Mouse (Mus musculus): Measurements from ENCODE around the gene Kri1. TPM values are rescaled to one million over a fixed set of nuclear protein-coding genes. Genes with fewer than 3 reads are reported as not detected.

Gene Kri1
- polyA plus RNA-seq, 1 experiment from 2014 or later: 16.8 TPM

DNA sequence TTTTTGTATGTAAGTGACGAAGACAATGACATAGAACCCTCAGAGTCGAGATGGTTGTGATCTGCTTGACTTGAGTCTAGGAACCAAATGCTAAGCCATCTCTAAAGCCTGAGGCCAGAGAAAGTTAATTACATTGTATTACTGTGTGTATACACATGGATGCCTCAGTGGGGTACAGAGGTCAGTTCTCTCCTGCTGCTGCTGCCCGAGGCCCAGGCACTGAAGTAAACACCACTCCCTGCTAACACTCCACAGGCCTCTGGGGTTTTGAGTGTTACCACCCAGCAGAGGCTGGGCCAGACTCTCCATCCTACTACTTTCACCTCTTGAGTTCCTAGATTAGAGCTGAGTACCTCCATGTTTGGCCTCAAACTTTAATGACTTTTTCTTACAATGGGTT, 3.8 kb downstream of the Kri1 start:
- Histone ChIP-seq H3K4me1 (ENCODE audit: control insufficient read depth, insufficient read depth, low read depth, low read length) (peaks cover 17% of the 10 kb centered on the region), H3K27me3 (replicated peaks; ENCODE audit: control insufficient read depth, insufficient read depth, low read length) (no peaks in the 10 kb centered on the region), H3K4me2 (ENCODE audit: low read length) (no peak overlapping the region), H3K36me3 (ENCODE audit: control insufficient read depth, insufficient read depth, low read length) (peaks cover 29% of the 10 kb centered on the region), H3K27ac (ENCODE audit: low read depth, low read length) (no peak overlapping the region), H3K9ac (ENCODE audit: low read depth, low read length) (no peak overlapping the region), H3K9me3 (ENCODE audit: control insufficient read depth, low read length) (no peaks in the 10 kb centered on the region), H3K4me3 (ENCODE audit: low read length) (no peak overlapping the region)
- WGBS: 86% methylated on average over 3 of the region's 3 CpGs
- no peak for ATAC-seq

GRCm38 (mm10) chr9:21283591-21283990, 4.2 kb downstream of the Kri1 start:
- Histone ChIP-seq H3K4me2 (ENCODE audit: low read length) (no peak overlapping the region), H3K9me3 (ENCODE audit: control insufficient read depth, low read length) (no peaks in the 10 kb centered on the region), H3K9ac (ENCODE audit: low read depth, low read length) (no peak overlapping the region), H3K27me3 (replicated peaks; ENCODE audit: control insufficient read depth, insufficient read depth, low read length) (no peaks in the 10 kb centered on the region), H3K4me1 (ENCODE audit: control insufficient read depth, insufficient read depth, low read depth, low read length) (peaks cover 14% of the 10 kb centered on the region), H3K36me3 (ENCODE audit: control insufficient read depth, insufficient read depth, low read length) (peaks cover 29% of the 10 kb centered on the region), H3K4me3 (ENCODE audit: low read length) (no peak overlapping the region), H3K27ac (ENCODE audit: low read depth, low read length) (no peak overlapping the region)
- 94% methylated on average over 5 of the region's 5 CpGs for WGBS
- no peak for ATAC-seq

DNA sequence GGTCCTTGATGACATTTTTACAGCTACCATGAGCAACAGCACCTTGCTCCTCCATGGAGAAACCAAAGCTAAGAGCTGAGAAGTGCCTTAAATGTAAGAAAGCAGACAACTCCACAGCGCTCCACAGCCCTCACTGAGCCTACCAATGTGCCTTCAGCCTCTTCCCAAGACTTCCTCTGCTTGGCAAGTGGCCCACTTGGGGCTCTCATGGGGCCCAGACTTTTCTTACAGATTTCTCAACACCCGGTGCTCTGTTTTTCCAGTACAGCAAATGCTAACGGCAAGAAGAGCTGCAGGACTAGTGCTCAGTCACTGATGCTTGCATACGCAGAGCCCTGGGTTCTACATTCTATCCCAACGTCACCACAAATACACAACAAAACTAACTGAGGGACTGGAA, 10.0 kb downstream of the Kri1 start:
- H3K4me1 ChIP-seq (ENCODE audit: control insufficient read depth, insufficient read depth, low read depth, low read length): no peaks in the 10 kb centered on the region
- H3K9ac ChIP-seq (ENCODE audit: low read depth, low read length): no peak overlapping the region
- no peak overlapping the region for H3K4me2 ChIP-seq (ENCODE audit: low read length)
- no peak overlapping the region for H3K27ac ChIP-seq (ENCODE audit: low read depth, low read length)
- WGBS: 93% methylated on average over 5 of the region's 5 CpGs
- H3K36me3 ChIP-seq (ENCODE audit: control insufficient read depth, insufficient read depth, low read length): peaks cover 47% of the 10 kb centered on the region
- no peaks in the 10 kb centered on the region for H3K27me3 ChIP-seq (replicated peaks; ENCODE audit: control insufficient read depth, insufficient read depth, low read length)
- no peaks in the 10 kb centered on the region for H3K9me3 ChIP-seq (ENCODE audit: control insufficient read depth, low read length)
- ATAC-seq: no peak
- no peak overlapping the region for H3K4me3 ChIP-seq (ENCODE audit: low read length)

GRCm38 (mm10) chr9:21276307-21276706, 11.5 kb downstream of the Kri1 start:
- Histone ChIP-seq H3K9me3 (ENCODE audit: control insufficient read depth, low read length) (no peaks in the 10 kb centered on the region), H3K4me3 (ENCODE audit: low read length) (no peak overlapping the region), H3K27ac (ENCODE audit: low read depth, low read length) (no peak overlapping the region), H3K27me3 (replicated peaks; ENCODE audit: control insufficient read depth, insufficient read depth, low read length) (no peaks in the 10 kb centered on the region), H3K9ac (ENCODE audit: low read depth, low read length) (no peak overlapping the region), H3K36me3 (ENCODE audit: control insufficient read depth, insufficient read depth, low read length) (peaks cover 53% of the 10 kb centered on the region), H3K4me2 (ENCODE audit: low read length) (no peak overlapping the region), H3K4me1 (ENCODE audit: control insufficient read depth, insufficient read depth, low read depth, low read length) (no peaks in the 10 kb centered on the region)
- ATAC-seq: no peak
- WGBS: 94% methylated on average over 8 of the region's 8 CpGs

GRCm38 (mm10) chr9:21275727-21276126, 12.0 kb downstream of the Kri1 start:
- no peaks in the 10 kb centered on the region for H3K4me1 ChIP-seq (ENCODE audit: control insufficient read depth, insufficient read depth, low read depth, low read length)
- no peak for ATAC-seq
- peaks cover 56% of the 10 kb centered on the region for H3K36me3 ChIP-seq (ENCODE audit: control insufficient read depth, insufficient read depth, low read length)
- H3K4me2 ChIP-seq (ENCODE audit: low read length): no peak overlapping the region
- 93% methylated on average over 12 of the region's 12 CpGs for WGBS
- no peak overlapping the region for H3K27ac ChIP-seq (ENCODE audit: low read depth, low read length)
- no peaks in the 10 kb centered on the region for H3K9me3 ChIP-seq (ENCODE audit: control insufficient read depth, low read length)
- H3K27me3 ChIP-seq (replicated peaks; ENCODE audit: control insufficient read depth, insufficient read depth, low read length): no peaks in the 10 kb centered on the region
- no peak overlapping the region for H3K4me3 ChIP-seq (ENCODE audit: low read length)
- no peak overlapping the region for H3K9ac ChIP-seq (ENCODE audit: low read depth, low read length)

DNA sequence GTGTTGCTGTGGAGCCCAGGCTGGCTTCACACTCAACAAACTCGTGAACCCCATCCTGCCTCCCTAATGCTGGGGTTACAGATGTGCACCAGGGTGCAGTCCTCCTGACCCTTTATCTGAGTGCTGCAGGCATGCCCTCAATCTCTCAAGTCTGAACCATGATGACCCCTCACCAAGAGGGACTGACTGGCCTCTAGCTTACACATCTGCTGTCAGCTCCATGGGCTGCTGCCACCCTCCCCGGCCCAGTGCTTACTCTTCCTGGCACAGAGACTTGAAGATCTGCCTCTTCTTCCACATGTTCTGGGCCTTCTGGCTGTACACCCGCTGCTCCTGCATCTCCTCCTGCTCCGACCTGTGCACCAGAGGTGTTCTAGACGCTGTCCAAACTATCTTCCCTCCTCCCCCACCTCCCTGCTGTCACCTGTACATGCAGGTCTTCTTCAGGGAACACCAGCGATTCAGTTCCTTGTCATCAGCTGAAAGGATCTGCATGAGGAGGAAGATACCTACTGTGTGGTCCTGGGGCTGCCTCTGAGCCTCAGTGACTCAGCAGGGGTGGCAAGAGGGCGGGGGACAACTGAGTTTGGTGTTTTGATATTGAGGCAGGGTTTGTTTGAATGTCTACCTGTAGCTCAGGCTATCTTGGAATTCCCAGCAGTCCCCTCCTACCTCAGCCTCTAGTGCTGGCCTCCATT, 12.6 kb downstream of the Kri1 start:
- ATAC-seq: no peak
- no peak overlapping the region for H3K4me2 ChIP-seq (ENCODE audit: low read length)
- H3K27me3 ChIP-seq (replicated peaks; ENCODE audit: control insufficient read depth, insufficient read depth, low read length): no peaks in the 10 kb centered on the region
- H3K4me3 ChIP-seq (ENCODE audit: low read length): no peak overlapping the region
- H3K9ac ChIP-seq (ENCODE audit: low read depth, low read length): no peak overlapping the region
- H3K27ac ChIP-seq (ENCODE audit: low read depth, low read length): no peak overlapping the region
- WGBS: 87% methylated on average over 7 of the region's 7 CpGs
- no peaks in the 10 kb centered on the region for H3K9me3 ChIP-seq (ENCODE audit: control insufficient read depth, low read length)
- no peaks in the 10 kb centered on the region for H3K4me1 ChIP-seq (ENCODE audit: control insufficient read depth, insufficient read depth, low read depth, low read length)
- H3K36me3 ChIP-seq (ENCODE audit: control insufficient read depth, insufficient read depth, low read length): peaks cover 58% of the 10 kb centered on the region

GRCm38 (mm10) chr9:21274336-21274735, 13.4 kb downstream of the Kri1 start:
- Histone ChIP-seq H3K4me3 (ENCODE audit: low read length) (no peak overlapping the region), H3K4me1 (ENCODE audit: control insufficient read depth, insufficient read depth, low read depth, low read length) (no peaks in the 10 kb centered on the region), H3K27me3 (replicated peaks; ENCODE audit: control insufficient read depth, insufficient read depth, low read length) (no peaks in the 10 kb centered on the region), H3K9me3 (ENCODE audit: control insufficient read depth, low read length) (no peaks in the 10 kb centered on the region), H3K4me2 (ENCODE audit: low read length) (no peak overlapping the region), H3K27ac (ENCODE audit: low read depth, low read length) (no peak overlapping the region), H3K9ac (ENCODE audit: low read depth, low read length) (no peak overlapping the region), H3K36me3 (ENCODE audit: control insufficient read depth, insufficient read depth, low read length) (peaks cover 57% of the 10 kb centered on the region)
- ATAC-seq: no peak
- WGBS: 90% methylated on average over 3 of the region's 3 CpGs

DNA sequence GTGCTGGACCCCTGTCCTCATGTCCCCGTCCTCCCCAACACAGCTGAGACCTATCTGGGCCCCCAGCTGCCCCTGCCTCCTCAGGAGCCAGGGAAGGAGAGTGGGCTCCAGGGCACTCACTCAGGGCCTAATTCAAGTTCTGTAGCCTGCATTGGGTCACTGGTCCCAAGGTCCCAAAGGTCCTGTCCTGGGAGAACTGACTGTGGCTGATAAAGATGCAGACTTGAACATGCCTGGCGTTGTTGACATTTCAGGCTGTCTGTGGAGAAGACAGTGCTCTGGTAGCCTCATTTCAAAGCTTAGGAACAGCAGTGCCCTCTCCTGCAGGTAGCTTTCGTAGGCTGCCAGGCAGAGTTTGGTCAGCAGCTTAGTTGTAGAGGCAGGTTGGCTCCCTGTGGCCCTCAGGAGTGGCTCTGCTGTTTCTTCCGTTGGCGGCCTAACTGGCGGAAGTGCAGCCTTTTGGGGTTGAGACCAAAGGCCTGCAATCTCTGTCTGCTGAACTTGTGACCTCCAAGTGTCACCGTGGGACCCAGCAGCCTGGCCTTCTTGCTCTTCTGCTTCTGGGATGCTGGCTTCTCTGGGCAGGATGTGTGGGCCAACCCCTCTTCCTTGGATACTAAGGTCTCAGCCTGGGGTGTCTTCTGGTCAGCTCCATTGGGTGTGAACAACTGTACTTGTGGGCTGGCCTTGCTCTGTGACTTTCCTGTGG, 14.1 kb downstream of the Kri1 start:
- Histone ChIP-seq H3K9ac (ENCODE audit: low read depth, low read length) (no peak overlapping the region), H3K9me3 (ENCODE audit: control insufficient read depth, low read length) (no peaks in the 10 kb centered on the region), H3K36me3 (ENCODE audit: control insufficient read depth, insufficient read depth, low read length) (peaks cover 58% of the 10 kb centered on the region), H3K4me1 (ENCODE audit: control insufficient read depth, insufficient read depth, low read depth, low read length) (no peaks in the 10 kb centered on the region), H3K27me3 (replicated peaks; ENCODE audit: control insufficient read depth, insufficient read depth, low read length) (no peaks in the 10 kb centered on the region), H3K4me2 (ENCODE audit: low read length) (no peak overlapping the region), H3K4me3 (ENCODE audit: low read length) (no peak overlapping the region), H3K27ac (ENCODE audit: low read depth, low read length) (no peak overlapping the region)
- WGBS: 78% methylated on average over 7 of the region's 7 CpGs
- no peak for ATAC-seq

DNA sequence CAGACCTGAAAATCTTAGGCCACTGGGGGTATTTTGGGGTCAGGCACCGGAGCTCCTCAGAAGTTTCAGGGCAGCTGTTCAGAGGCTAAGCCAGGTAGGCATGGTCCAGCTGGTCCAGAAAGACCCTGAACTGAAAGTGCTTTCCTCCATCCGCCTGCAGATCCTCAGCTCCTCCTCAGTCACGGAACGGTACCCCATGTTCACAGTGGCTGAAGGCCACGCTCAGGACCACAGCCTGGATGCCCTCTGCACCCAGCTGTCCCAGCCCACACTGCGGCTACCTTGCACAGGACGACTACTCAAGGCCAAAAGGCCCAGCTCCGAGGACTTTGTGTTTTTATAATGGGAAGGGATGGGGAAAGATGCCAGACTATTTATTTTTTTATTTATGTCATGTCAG, 14.7 kb downstream of the Kri1 start:
- H3K4me2 ChIP-seq (ENCODE audit: low read length): no peak overlapping the region
- no peaks in the 10 kb centered on the region for H3K4me1 ChIP-seq (ENCODE audit: control insufficient read depth, insufficient read depth, low read depth, low read length)
- H3K27ac ChIP-seq (ENCODE audit: low read depth, low read length): no peak overlapping the region
- H3K9ac ChIP-seq (ENCODE audit: low read depth, low read length): no peak overlapping the region
- 84% methylated on average over 8 of the region's 8 CpGs for WGBS
- peaks cover 63% of the 10 kb centered on the region for H3K36me3 ChIP-seq (ENCODE audit: control insufficient read depth, insufficient read depth, low read length)
- no peaks in the 10 kb centered on the region for H3K27me3 ChIP-seq (replicated peaks; ENCODE audit: control insufficient read depth, insufficient read depth, low read length)
- H3K4me3 ChIP-seq (ENCODE audit: low read length): no peak overlapping the region
- no peak for ATAC-seq
- H3K9me3 ChIP-seq (ENCODE audit: control insufficient read depth, low read length): no peaks in the 10 kb centered on the region
